Mouse (Mus musculus): ENCODE results near the gene Timm29. TPM values are rescaled to one million over a fixed set of nuclear protein-coding genes. Genes with fewer than 3 reads are reported as not detected.
"Not testable (repeated sequence)": the region's sequence is repeated elsewhere in the genome, so short reads cannot be mapped to it uniquely, and the experiment has no call there.

Gene Timm29
- polyA plus RNA-seq, 1 experiment from 2014 or later = 35.2 TPM

DNA sequence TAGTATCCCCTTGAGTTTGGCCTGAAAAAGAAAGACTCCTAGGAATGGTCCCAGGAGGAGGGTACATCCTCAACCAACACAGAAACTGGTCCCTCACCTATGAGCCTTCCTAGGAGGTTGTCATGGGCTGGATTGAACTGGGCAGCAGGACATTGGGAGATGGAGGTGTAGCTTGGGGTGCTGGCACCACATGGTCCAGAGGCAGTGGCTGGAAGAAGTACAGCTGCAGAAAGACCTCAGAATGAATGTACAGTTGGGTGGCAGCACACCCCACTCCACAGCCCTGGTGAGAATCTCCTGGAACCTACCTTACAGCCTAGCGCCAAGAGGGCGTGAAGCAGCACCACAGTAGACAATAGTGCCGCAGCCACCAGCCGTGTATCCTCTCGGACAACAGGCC lies 3.0 kb upstream of the Timm29 start:
- H3K27me3 ChIP-seq (replicated peaks; ENCODE audit: control insufficient read depth, insufficient read depth, low read length) = no peaks in the 10 kb centered on the region
- no peak overlapping the region for H3K9ac ChIP-seq (ENCODE audit: low read depth, low read length)
- H3K36me3 ChIP-seq (ENCODE audit: control insufficient read depth, insufficient read depth, low read length) = peaks cover 47% of the 10 kb centered on the region
- peaks cover 16% of the 10 kb centered on the region for H3K4me1 ChIP-seq (replicated peaks; ENCODE audit: control insufficient read depth, insufficient read depth, low read length)
- no peak overlapping the region for H3K4me2 ChIP-seq
- no peaks in the 10 kb centered on the region for H3K9me3 ChIP-seq (ENCODE audit: control insufficient read depth, low read length)
- H3K4me3 ChIP-seq (ENCODE audit: low read depth, low read length) = no peak overlapping the region
- 96% methylated on average over 5 of the region's 5 CpGs for WGBS
- DNase-seq (ENCODE audit: low spot score) (no peak), ATAC-seq (replicated peaks; ENCODE audit: low FRiP score) (no peak)
- no peak overlapping the region for H3K27ac ChIP-seq (ENCODE audit: low read depth, low read length)

DNA sequence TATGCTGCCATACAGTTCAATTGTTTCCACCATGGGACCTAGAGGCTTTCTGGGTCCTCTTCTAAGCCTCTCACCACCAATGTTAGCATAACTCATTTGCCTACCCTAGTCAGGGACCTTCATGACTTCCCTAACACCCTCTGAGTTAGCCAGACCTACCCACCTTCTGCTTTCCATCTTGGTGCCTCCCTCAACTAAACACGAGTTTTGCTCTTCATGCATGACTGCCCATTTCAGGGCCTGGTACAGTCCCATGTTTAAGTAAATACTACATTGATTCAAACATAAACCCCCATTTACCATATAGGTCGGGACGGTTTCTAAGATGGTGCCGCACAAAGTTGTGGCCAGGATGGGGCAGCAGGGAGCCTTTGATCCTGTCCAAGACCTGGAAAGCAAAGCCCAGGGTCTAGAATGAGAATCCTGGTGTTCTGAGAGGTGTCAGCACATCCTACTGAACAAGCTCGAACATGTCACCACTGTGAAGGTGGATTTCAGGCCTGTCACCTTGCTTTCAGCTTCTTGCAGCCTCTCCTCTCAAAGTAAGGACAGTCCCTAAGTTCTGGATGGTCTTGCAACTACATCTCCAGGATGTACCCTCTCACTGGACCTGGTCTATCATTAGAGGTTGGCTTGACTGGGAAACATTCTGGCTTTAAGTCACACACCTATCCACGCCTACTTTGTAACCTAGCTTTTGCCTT lies 1.2 kb upstream of the Timm29 start:
- Histone ChIP-seq H3K27ac (ENCODE audit: low read depth, low read length) (no peak overlapping the region), H3K27me3 (replicated peaks; ENCODE audit: control insufficient read depth, insufficient read depth, low read length) (no peaks in the 10 kb centered on the region), H3K9ac (ENCODE audit: low read depth, low read length) (no peak overlapping the region), H3K4me3 (ENCODE audit: low read depth, low read length) (no peak overlapping the region; the same call in 1 of the 2 replicates), H3K9me3 (ENCODE audit: control insufficient read depth, low read length) (no peaks in the 10 kb centered on the region), H3K4me1 (replicated peaks; ENCODE audit: control insufficient read depth, insufficient read depth, low read length) (peaks cover 16% of the 10 kb centered on the region), H3K36me3 (ENCODE audit: control insufficient read depth, insufficient read depth, low read length) (peaks cover 40% of the 10 kb centered on the region), H3K4me2 (peak overlapping the region; percentile 2; the same call in 1 of the 2 replicates)
- no peak for DNase-seq (ENCODE audit: low spot score)
- 84% methylated on average over 6 of the region's 6 CpGs for WGBS
- ATAC-seq (replicated peaks; ENCODE audit: low FRiP score) = no peak

DNA sequence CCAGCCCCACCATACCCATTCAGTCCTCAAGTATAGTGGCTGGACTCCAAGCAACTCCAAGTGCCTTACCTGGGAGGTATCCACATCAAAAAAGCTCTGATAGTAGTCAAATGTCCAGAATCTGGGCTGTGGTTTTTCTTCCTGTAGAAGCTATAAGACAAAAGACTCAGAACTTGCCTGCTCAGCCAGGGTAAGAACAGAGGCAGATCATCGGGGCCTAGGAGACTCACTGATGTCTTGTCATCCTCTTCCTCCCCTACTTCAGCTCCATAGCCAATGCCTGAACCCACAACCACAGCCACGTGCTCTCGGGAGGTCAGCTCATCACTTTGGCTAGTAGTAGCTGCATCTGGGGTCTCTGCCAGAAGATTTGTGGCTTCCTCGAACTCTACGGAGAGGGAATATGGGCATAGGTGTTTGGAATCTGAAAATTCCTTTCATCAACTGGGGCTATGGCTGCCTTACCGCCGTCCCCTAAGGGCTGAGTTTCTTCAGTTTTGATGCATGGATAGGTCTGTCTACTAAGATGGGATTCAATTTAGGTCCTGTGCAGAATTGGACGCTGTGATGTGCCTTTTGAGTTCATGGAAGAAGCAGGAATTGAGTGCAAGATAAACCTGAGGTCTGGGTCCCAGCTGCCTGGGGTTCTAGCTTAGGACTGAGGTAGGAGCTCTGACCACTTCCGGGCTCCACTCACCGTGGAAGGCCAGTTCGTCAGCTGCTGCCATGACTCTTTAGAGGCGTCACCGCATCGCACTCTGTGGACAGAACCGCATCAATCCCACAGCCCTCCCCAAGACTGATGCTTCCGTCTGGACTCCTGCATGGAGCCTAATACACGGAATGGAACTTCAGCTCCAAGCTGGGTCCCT lies 455 bp upstream of the Timm29 start:
- ATAC-seq (replicated peaks; ENCODE audit: low FRiP score) = peak; percentile 62
- Histone ChIP-seq H3K4me3 (ENCODE audit: low read depth, low read length) (peak overlapping the region; percentile 97), H3K4me1 (replicated peaks; ENCODE audit: control insufficient read depth, insufficient read depth, low read length) (peaks cover 16% of the 10 kb centered on the region), H3K9me3 (ENCODE audit: control insufficient read depth, low read length) (no peaks in the 10 kb centered on the region), H3K4me2 (peak overlapping the region; percentile 98), H3K27ac (ENCODE audit: low read depth, low read length) (peak overlapping the region; percentile 1), H3K36me3 (ENCODE audit: control insufficient read depth, insufficient read depth, low read length) (peaks cover 32% of the 10 kb centered on the region), H3K9ac (ENCODE audit: low read depth, low read length) (peak overlapping the region; percentile 93), H3K27me3 (replicated peaks; ENCODE audit: control insufficient read depth, insufficient read depth, low read length) (no peaks in the 10 kb centered on the region)
- WGBS = 17% methylated on average over 17 of the region's 17 CpGs
- no peak for DNase-seq (ENCODE audit: low spot score)

DNA sequence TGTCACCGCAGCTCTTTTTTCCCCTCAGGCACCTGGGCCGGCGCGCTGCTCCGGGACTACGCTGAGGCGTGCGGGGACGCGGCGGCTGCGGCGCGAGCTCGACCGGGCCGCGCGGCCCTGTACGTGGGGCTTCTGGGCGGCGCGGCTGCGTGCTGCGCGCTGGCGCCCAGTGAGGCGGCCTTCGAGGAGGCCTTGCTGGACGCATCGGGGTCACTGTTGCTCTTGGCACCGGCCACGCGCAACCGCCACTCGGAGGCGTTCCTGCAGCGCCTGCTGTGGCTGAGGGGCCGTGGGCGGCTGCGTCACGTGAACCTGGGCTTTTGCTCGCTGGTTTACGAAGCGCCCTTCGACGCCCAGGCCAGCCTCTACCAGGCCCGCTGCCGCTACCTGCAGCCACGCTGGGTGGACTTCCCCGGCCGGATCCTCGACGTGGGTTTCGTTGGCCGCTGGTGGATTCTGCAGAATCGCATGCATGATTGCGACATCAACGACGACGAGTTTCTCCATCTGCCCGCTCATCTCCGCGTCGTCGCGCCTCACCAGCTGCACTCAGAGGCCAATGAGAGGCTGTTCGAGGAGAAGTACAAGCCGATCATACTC lies 700 bp downstream of the Timm29 start:
- H3K9me3 ChIP-seq (ENCODE audit: control insufficient read depth, low read length) = no peaks in the 10 kb centered on the region
- 3% methylated on average over 68 of the region's 69 CpGs for WGBS
- DNase-seq (ENCODE audit: low spot score) = peak; percentile 62
- ATAC-seq (replicated peaks; ENCODE audit: low FRiP score) = peak; percentile 73
- H3K27ac ChIP-seq (ENCODE audit: low read depth, low read length) = peak overlapping the region; percentile 86
- no peaks in the 10 kb centered on the region for H3K27me3 ChIP-seq (replicated peaks; ENCODE audit: control insufficient read depth, insufficient read depth, low read length)
- H3K4me1 ChIP-seq (replicated peaks; ENCODE audit: control insufficient read depth, insufficient read depth, low read length) = peaks cover 16% of the 10 kb centered on the region
- H3K4me3 ChIP-seq (ENCODE audit: low read depth, low read length) = peak overlapping the region; percentile 97
- peak overlapping the region; percentile 93 for H3K9ac ChIP-seq (ENCODE audit: low read depth, low read length)
- H3K4me2 ChIP-seq = peak overlapping the region; percentile 98
- H3K36me3 ChIP-seq (ENCODE audit: control insufficient read depth, insufficient read depth, low read length) = peaks cover 21% of the 10 kb centered on the region

DNA sequence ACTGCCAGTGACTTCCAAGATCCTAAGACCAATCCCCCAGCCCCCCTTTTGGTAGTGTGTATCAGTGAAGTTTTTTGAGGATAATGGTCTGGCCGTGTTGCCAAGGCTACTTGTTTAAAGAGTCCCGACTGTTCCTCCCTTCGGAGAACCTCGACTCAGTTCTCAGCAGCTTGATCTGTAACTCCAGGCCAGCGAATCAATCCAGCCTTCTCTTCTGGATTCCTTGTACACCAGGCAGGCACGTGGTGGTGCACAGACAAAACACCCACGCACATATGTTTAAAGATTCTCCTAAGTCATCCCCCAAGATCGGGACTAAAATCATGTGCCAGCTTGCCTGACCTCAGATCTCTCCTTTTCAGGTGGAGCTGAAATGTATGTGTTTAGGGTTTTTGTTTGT lies 1.8 kb downstream of the Timm29 start:
- Histone ChIP-seq H3K4me3 (ENCODE audit: low read depth, low read length) (peak overlapping the region; percentile 97), H3K36me3 (ENCODE audit: control insufficient read depth, insufficient read depth, low read length) (peaks cover 11% of the 10 kb centered on the region), H3K4me2 (peak overlapping the region; percentile 98), H3K4me1 (replicated peaks; ENCODE audit: control insufficient read depth, insufficient read depth, low read length) (peaks cover 16% of the 10 kb centered on the region)
- H3K27me3 ChIP-seq (replicated peaks; ENCODE audit: control insufficient read depth, insufficient read depth, low read length); ATAC-seq (replicated peaks; ENCODE audit: low FRiP score); H3K9ac ChIP-seq (ENCODE audit: low read depth, low read length); H3K27ac ChIP-seq (ENCODE audit: low read depth, low read length); DNase-seq (ENCODE audit: low spot score); H3K9me3 ChIP-seq (ENCODE audit: control insufficient read depth, low read length): not testable (repeated sequence)
- 86% methylated on average over 8 of the region's 8 CpGs for WGBS

DNA sequence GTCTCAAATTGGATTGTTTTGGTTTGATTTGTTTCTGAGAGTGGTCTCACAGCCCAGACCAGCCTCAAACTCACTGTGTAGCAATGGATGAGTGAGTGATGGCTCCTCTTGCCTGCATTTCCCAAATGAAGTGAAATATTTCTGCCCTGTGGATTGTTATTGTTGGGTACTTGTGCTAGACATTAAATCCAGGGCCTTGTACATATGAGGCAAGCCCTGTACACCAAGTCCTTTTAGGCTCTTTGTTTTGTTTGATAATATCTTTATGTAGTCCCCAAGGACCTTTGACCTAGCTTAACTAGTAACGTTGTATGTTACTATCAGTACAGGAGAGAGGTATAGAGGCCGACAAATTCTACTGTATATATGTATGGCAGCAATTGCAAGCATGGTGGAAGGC lies 2.3 kb downstream of the Timm29 start:
- no peak for DNase-seq (ENCODE audit: low spot score)
- no peaks in the 10 kb centered on the region for H3K27me3 ChIP-seq (replicated peaks; ENCODE audit: control insufficient read depth, insufficient read depth, low read length)
- no peak overlapping the region for H3K9ac ChIP-seq (ENCODE audit: low read depth, low read length)
- 82% methylated on average over 2 of the region's 2 CpGs for WGBS
- peaks cover 16% of the 10 kb centered on the region for H3K4me1 ChIP-seq (replicated peaks; ENCODE audit: control insufficient read depth, insufficient read depth, low read length)
- H3K4me2 ChIP-seq = no peak overlapping the region
- peak overlapping the region; percentile 97; the same call in 1 of the 2 replicates for H3K4me3 ChIP-seq (ENCODE audit: low read depth, low read length)
- no peaks in the 10 kb centered on the region for H3K9me3 ChIP-seq (ENCODE audit: control insufficient read depth, low read length)
- H3K27ac ChIP-seq (ENCODE audit: low read depth, low read length) = no peak overlapping the region
- ATAC-seq (replicated peaks; ENCODE audit: low FRiP score) = no peak
- H3K36me3 ChIP-seq (ENCODE audit: control insufficient read depth, insufficient read depth, low read length) = peaks cover 6% of the 10 kb centered on the region

DNA sequence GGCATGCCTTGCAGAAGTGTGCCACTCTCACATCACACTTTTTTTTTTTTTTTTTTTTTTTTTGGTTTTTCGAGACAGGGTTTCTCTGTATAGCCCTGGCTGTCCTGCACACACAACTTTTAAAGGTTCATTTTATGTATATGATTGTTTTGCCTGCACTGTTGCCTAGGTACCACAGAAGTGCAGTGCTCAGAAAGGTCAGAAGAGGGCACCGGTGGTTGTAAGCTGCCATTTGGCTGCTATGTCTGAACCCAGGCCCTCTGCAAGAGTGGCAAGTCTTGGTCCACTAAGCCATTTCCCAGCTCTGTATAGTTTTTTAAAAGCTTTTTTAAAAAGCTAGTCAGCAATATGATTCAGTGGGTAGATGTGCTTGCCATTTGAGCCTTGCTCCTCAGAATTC lies 5.7 kb downstream of the Timm29 start:
- WGBS = 31% methylated on average over 2 of the region's 2 CpGs
- DNase-seq (ENCODE audit: low spot score) = no peak
- no peaks in the 10 kb centered on the region for H3K9me3 ChIP-seq (ENCODE audit: control insufficient read depth, low read length)
- H3K9ac ChIP-seq (ENCODE audit: low read depth, low read length) = no peak overlapping the region
- no peak overlapping the region for H3K4me3 ChIP-seq (ENCODE audit: low read depth, low read length)
- no peaks in the 10 kb centered on the region for H3K27me3 ChIP-seq (replicated peaks; ENCODE audit: control insufficient read depth, insufficient read depth, low read length)
- peaks cover 4% of the 10 kb centered on the region; the same call in 1 of the 2 replicates for H3K36me3 ChIP-seq (ENCODE audit: control insufficient read depth, insufficient read depth, low read length)
- 0 out of 2 replicates have a peak, but pooled peaks have one; percentile 29 for ATAC-seq (replicated peaks; ENCODE audit: low FRiP score)
- peaks cover 15% of the 10 kb centered on the region for H3K4me1 ChIP-seq (replicated peaks; ENCODE audit: control insufficient read depth, insufficient read depth, low read length)
- no peak overlapping the region for H3K4me2 ChIP-seq
- H3K27ac ChIP-seq (ENCODE audit: low read depth, low read length) = no peak overlapping the region

DNA sequence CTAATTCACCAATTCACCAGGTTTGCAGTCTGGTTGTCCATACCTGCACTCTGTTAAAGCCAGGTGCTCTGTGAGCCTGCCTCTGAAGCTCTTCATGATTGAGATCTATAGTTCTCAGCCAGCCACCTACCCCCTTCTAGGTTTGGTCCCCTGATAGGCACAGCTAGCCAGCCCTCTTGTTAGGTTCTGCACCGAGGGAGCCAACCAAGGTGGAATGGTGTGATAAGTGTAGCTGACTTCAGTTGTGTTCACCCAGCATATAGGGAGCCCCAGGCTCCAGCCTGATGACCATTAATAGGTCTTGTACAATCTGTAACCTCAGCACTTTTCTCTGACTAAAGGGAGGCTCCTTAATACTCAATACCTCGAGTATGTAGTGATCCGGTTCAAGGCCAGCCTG lies 7.7 kb downstream of the Timm29 start:
- no peak overlapping the region for H3K4me3 ChIP-seq (ENCODE audit: low read depth, low read length)
- H3K9ac ChIP-seq (ENCODE audit: low read depth, low read length) = no peak overlapping the region
- H3K4me2 ChIP-seq = no peak overlapping the region
- peaks cover 4% of the 10 kb centered on the region; the same call in 1 of the 2 replicates for H3K4me1 ChIP-seq (replicated peaks; ENCODE audit: control insufficient read depth, insufficient read depth, low read length)
- 69% methylated on average over 3 of the region's 3 CpGs for WGBS
- DNase-seq (ENCODE audit: low spot score) (no peak), ATAC-seq (replicated peaks; ENCODE audit: low FRiP score) (peak; percentile 79)
- H3K36me3 ChIP-seq (ENCODE audit: control insufficient read depth, insufficient read depth, low read length) = peaks cover 4% of the 10 kb centered on the region; the same call in 1 of the 2 replicates
- no peaks in the 10 kb centered on the region for H3K9me3 ChIP-seq (ENCODE audit: control insufficient read depth, low read length)
- H3K27me3 ChIP-seq (replicated peaks; ENCODE audit: control insufficient read depth, insufficient read depth, low read length) = no peaks in the 10 kb centered on the region
- H3K27ac ChIP-seq (ENCODE audit: low read depth, low read length) = no peak overlapping the region
